Mouse (Mus musculus) testis, postnatal 14 days (tissue): ENCODE results near the gene Vmn2r1.

Experiments used
- DNase-seq: peaks from one replicate; pipeline ENCODE4 v3.0.0; 2021; ENCODE audit warnings: low spot score

Vmn2r1 gene

DNA sequence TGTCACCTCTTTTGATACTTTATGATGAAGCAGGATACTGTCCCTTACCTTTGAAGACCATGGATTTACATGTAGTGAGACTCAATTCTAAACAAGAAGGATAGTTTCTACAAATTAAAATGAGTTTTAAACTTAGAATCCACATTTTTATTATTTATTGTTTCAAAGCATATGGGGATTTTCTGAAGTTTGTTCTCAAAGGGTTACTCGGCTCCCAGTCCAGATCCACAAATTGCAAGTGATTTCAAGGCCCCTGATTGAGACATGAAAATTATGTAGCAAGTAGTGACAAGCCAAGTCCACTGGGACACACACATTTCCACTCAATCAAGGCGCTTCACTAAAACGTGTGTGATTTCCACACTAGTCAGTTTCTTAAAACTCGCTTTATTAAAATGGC is at the start of gene Vmn2r1:
Vmn2r1 (plus strand) TSS at position 301 of the 400 bp plus-strand sequence.
- DNase-seq = no peak

- DNase-seq = no peak
Measured at GRCm38 (mm10) chr3:64038136-64038841, 43.1 kb upstream of the Vmn2r1 start.

- DNase-seq = peak; percentile 71
Measured at GRCm38 (mm10) chr3:64039818-64040784, 41.2 kb upstream of the Vmn2r1 start.

DNA sequence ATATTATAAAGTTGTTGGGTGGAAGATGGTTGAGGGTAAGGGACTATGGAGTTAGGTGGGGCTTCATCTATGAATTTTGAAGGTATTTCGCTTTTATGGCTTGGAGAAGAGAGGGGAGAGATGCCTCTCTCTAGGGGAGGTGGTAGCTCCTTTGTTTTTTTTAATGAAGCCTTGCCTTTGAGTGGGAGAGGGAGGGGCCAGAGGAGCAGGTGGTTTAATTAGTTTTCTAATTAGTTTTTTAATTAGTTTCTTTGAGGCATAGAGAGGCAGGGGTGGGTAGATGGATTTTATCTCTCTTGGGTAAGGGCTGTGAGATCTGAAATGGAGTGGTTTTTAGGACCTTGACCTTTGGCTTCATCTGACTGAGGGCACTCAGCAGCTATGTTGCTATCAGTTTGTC is 31.4 kb downstream of the Vmn2r1 start:
- DNase-seq = no peak

DNA sequence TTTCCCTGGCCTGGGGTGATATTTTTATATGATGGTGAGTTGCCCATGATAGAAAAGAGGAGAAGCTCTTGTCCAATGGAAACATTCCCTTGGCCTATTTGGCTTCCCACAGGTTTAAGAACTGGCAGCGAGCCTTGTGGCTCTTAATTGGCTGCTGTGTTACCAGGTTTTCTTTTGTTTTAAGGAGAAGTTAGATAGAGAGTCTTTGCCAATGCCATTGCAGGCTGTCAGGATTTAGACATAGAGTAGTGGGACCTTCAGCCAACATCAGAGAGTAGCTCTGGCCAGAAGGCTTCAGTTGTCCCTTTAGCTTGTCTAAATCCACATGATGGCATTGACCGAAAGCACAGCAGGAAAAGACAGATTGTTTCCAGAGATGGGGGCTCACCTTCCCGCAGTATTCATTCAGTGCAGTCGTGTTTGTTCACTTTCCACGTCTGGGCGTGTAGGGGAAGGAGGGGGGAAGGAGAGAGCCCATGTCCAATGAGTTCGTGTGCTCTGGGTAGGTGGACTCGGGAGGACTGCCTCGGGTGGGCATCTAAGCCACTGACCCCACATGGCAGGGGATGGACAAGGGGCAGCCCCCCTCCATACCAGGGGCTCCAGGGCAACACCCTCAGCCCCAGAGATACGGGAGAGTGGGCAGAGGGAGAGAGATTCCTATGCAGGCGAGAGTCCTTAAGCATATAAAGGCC is 32.2 kb downstream of the Vmn2r1 start:
- no peak for DNase-seq

GRCm38 (mm10) chr3:64141878-64142508 is 60.6 kb downstream of the Vmn2r1 start, which contains the start of gene Vmn2r2:
Gene Vmn2r2, minus strand, starts transcription at chr3:64141928.
- DNase-seq = no peak
